Mouse (Mus musculus) forebrain, embryonic 13.5 days (tissue): ENCODE data around the gene Leap2. TPM values are rescaled to one million over a fixed set of nuclear protein-coding genes. Genes with fewer than 3 reads are reported as not detected.

Experiments used
- ATAC-seq: fragments of 200-750 bp; cut with Nextera tagmentation; 2 replicates; pipeline ENCODE4 v1.8.0; 2017
- H3K27ac ChIP-seq: fragments of 300-500 bp; sonication (generic); 2 replicates; pipeline ENCODE4 v1.5.1; 2015; ENCODE audit warnings: inconsistent platforms, mild to moderate bottlenecking, moderate library complexity
- H3K27me3 ChIP-seq: fragments of 300-500 bp; sonication (generic); 2 replicates; pipeline ENCODE4 v1.6.1; 2015; ENCODE audit warnings: mild to moderate bottlenecking, inconsistent platforms
- H3K36me3 ChIP-seq: fragments of 300-500 bp; sonication (generic); 2 replicates; pipeline ENCODE4 v1.6.1; 2015; ENCODE audit warnings: mild to moderate bottlenecking, inconsistent platforms; ENCODE audit not compliant: poor library complexity, severe bottlenecking
- H3K4me1 ChIP-seq: fragments of 300-500 bp; sonication (generic); 2 replicates; pipeline ENCODE4 v1.6.1; 2015; ENCODE audit warnings: inconsistent platforms
- H3K4me2 ChIP-seq: fragments of 300-500 bp; sonication (generic); 2 replicates; pipeline ENCODE4 v1.6.1; 2015; ENCODE audit warnings: inconsistent platforms, mild to moderate bottlenecking, moderate library complexity
- H3K4me3 ChIP-seq: fragments of 300-500 bp; sonication (generic); 2 replicates; pipeline ENCODE4 v1.5.1; 2015; ENCODE audit warnings: mild to moderate bottlenecking, inconsistent platforms
- H3K9ac ChIP-seq: fragments of 300-500 bp; sonication (generic); 2 replicates; pipeline ENCODE4 v1.6.1; 2015; ENCODE audit warnings: mild to moderate bottlenecking, inconsistent platforms
- H3K9me3 ChIP-seq: fragments of 300-500 bp; sonication (generic); replicated peaks from 2 replicates; pipeline ENCODE4 v1.6.1; 2016; ENCODE audit warnings: inconsistent platforms
- WGBS: fragments of 180-500 bp; shearing (Covaris S2); methylation state at CpG from one replicate; pipeline ENCODE4 v1.1.7; 2015; 5-methylcytosine and 5-hydroxymethylcytosine counted together
- microRNA-seq: library from miRNA; unstranded; fragments of <30 nt; microRNA quantifications from one replicate; pipeline ENCODE4, GENCODE M21; 2016
- polyA plus RNA-seq: library from polyadenylated mRNA; unstranded; fragments of >200 nt; fragmentation: Nextera tagmentation; extraction: Ambion mirVana; gene quantifications from 2 replicates; pipeline ENCODE4 v1.2.1, GENCODE M21; 2015

The Leap2 gene
- polyA plus RNA-seq, 1 experiment from 2014 or later = not detected

- no peak overlapping the region for H3K4me3 ChIP-seq
Measured at GRCm38 (mm10) chr11:53418048-53418447, 4.9 kb downstream of the Leap2 start.

GRCm38 (mm10) chr11:53413871-53414270 is 9.1 kb downstream of the Leap2 start:
- Histone ChIP-seq H3K27ac (no peak overlapping the region), H3K4me2 (no peak overlapping the region), H3K9me3 (no peaks in the 10 kb centered on the region), H3K27me3 (no peaks in the 10 kb centered on the region), H3K4me1 (no peaks in the 10 kb centered on the region), H3K9ac (no peak overlapping the region), H3K4me3 (no peak overlapping the region), H3K36me3 (peaks cover 93% of the 10 kb centered on the region)
- WGBS = 94% methylated on average over 4 of the region's 4 CpGs
- ATAC-seq = no peak

More at GRCm38 (mm10) chr11:53418048-53418447, 4.9 kb downstream of the Leap2 start:
- Histone ChIP-seq H3K4me1 (no peaks in the 10 kb centered on the region), H3K9me3 (no peaks in the 10 kb centered on the region), H3K4me2 (no peak overlapping the region), H3K9ac (no peak overlapping the region), H3K27ac (no peak overlapping the region), H3K36me3 (peaks cover 71% of the 10 kb centered on the region), H3K27me3 (no peaks in the 10 kb centered on the region)
- no peak for ATAC-seq

- ATAC-seq = no peak
- Histone ChIP-seq H3K4me1 (no peaks in the 10 kb centered on the region), H3K36me3 (peaks cover 89% of the 10 kb centered on the region)
Measured at GRCm38 (mm10) chr11:53411738-53412137, 11.2 kb downstream of the Leap2 start.

GRCm38 (mm10) chr11:53403638-53404037 is 19.3 kb downstream of the Leap2 start:
- H3K27ac ChIP-seq = no peak overlapping the region
- peaks cover 87% of the 10 kb centered on the region for H3K36me3 ChIP-seq
- no peak overlapping the region for H3K9ac ChIP-seq
- WGBS = 70% methylated on average over 1 of the region's 1 CpGs
- H3K4me1 ChIP-seq = no peaks in the 10 kb centered on the region
- no peak for ATAC-seq
- no peak overlapping the region for H3K4me2 ChIP-seq
- H3K9me3 ChIP-seq = no peaks in the 10 kb centered on the region
- H3K27me3 ChIP-seq = no peaks in the 10 kb centered on the region
- H3K4me3 ChIP-seq = no peak overlapping the region

More at GRCm38 (mm10) chr11:53411738-53412137, 11.2 kb downstream of the Leap2 start:
- Histone ChIP-seq H3K9ac (no peak overlapping the region), H3K4me3 (no peak overlapping the region), H3K4me2 (no peak overlapping the region), H3K9me3 (no peaks in the 10 kb centered on the region), H3K27ac (no peak overlapping the region), H3K27me3 (no peaks in the 10 kb centered on the region)

GRCm38 (mm10) chr11:53393856-53394255 is 29.1 kb downstream of the Leap2 start:
- H3K9me3 ChIP-seq = no peaks in the 10 kb centered on the region
- 91% methylated on average over 1 of the region's 1 CpGs for WGBS

GRCm38 (mm10) chr11:53383758-53384428 is 39.1 kb downstream of the Leap2 start:
- Histone ChIP-seq H3K27ac (no peak overlapping the region), H3K4me2 (no peak overlapping the region), H3K4me3 (no peak overlapping the region), H3K27me3 (no peaks in the 10 kb centered on the region), H3K9ac (no peak overlapping the region), H3K36me3 (peaks cover 52% of the 10 kb centered on the region), H3K4me1 (no peaks in the 10 kb centered on the region), H3K9me3 (no peaks in the 10 kb centered on the region)
- no peak for ATAC-seq
- WGBS = 94% methylated on average over 2 of the region's 2 CpGs

More at GRCm38 (mm10) chr11:53393856-53394255, 29.1 kb downstream of the Leap2 start:
- Histone ChIP-seq H3K36me3 (peaks cover 60% of the 10 kb centered on the region), H3K4me2 (no peak overlapping the region), H3K4me3 (no peak overlapping the region), H3K4me1 (no peaks in the 10 kb centered on the region), H3K27me3 (no peaks in the 10 kb centered on the region), H3K27ac (no peak overlapping the region), H3K9ac (no peak overlapping the region)
- no peak for ATAC-seq

- no peak overlapping the region for H3K4me3 ChIP-seq
- H3K27me3 ChIP-seq = no peaks in the 10 kb centered on the region
- no peak overlapping the region for H3K27ac ChIP-seq
- H3K9ac ChIP-seq = no peak overlapping the region
- H3K4me1 ChIP-seq = no peaks in the 10 kb centered on the region
- H3K4me2 ChIP-seq = no peak overlapping the region
- peaks cover 55% of the 10 kb centered on the region for H3K36me3 ChIP-seq
- WGBS = 88% methylated on average over 1 of the region's 1 CpGs
- ATAC-seq = no peak
- no peaks in the 10 kb centered on the region for H3K9me3 ChIP-seq
Measured at GRCm38 (mm10) chr11:53378918-53379317, 44.1 kb downstream of the Leap2 start.

Small RNA genes lying within 50 kb of the gene (microRNA-seq; reads per million reads assigned to microRNA genes)
- gene Mir6920 = not detected

Other genes starting within 250 kb of the Leap2 start
- gene Hspa4, start 122.7 kb downstream of the Leap2 start, polyA plus RNA-seq = 62.7 and 67.2 TPM in 2 replicates
- 18.1 and 19.0 TPM in 2 replicates for gene Zcchc10, start 98.5 kb downstream of the Leap2 start, polyA plus RNA-seq
- gene Aff4, start 72.3 kb downstream of the Leap2 start, polyA plus RNA-seq = 66.0 and 66.7 TPM in 2 replicates
- 677 and 698 TPM in 2 replicates for gene Uqcrq, start 7.7 kb upstream of the Leap2 start, polyA plus RNA-seq
- 2.1 and 2.7 TPM in 2 replicates for gene Gdf9, start 7.9 kb upstream of the Leap2 start, polyA plus RNA-seq
- not detected in 2 replicates for gene Gm10447, start 33.9 kb upstream of the Leap2 start, polyA plus RNA-seq
- 1.2 and 1.3 TPM in 2 replicates for gene Shroom1, start 34.0 kb upstream of the Leap2 start, polyA plus RNA-seq
- gene Gm9837, start 47.3 kb upstream of the Leap2 start, polyA plus RNA-seq = not detected in 2 replicates
- gene Gm9945, start 57.0 kb upstream of the Leap2 start, polyA plus RNA-seq = not detected in 2 replicates
- gene Sowaha, start 57.1 kb upstream of the Leap2 start, polyA plus RNA-seq = 0.97 and 1.1 TPM in 2 replicates
- gene Sept8, start 96.1 kb upstream of the Leap2 start, polyA plus RNA-seq = 17.1 and 17.9 TPM in 2 replicates
- gene Kif3a, start 144.2 kb upstream of the Leap2 start, polyA plus RNA-seq = 199 and 202 TPM in 2 replicates
- 1.8 and 2.9 TPM in 2 replicates for gene Il4, start 195.5 kb upstream of the Leap2 start, polyA plus RNA-seq
- not detected in 2 replicates for gene Il13, start 211.5 kb upstream of the Leap2 start, polyA plus RNA-seq